Mouse (Mus musculus): Measurements from ENCODE around the gene Ocel1. TPM values are rescaled to one million over a fixed set of nuclear protein-coding genes. Genes with fewer than 3 reads are reported as not detected.

Ocel1 gene
- total and polyA plus RNA-seq, 3 experiments: 4.8 to 7.4 (median 7.1) TPM

GRCm38 (mm10) chr8:71379512-71380075, 8.5 kb downstream of the Ocel1 start:
- Histone ChIP-seq H3K36me3 (replicated peaks in 1 of 2; ENCODE audit: control insufficient read depth in 1 of 2, insufficient read depth in 1 of 2, low read length in 1 of 2) (peaks cover 17 to 40% of the 10 kb centered on the region in 2 experiments), H3K9me3 (replicated peaks; ENCODE audit: low read length) (peaks cover 9% of the 10 kb centered on the region), H3K9ac (ENCODE audit: insufficient read depth, low read depth) (no peak overlapping the region), H3K27ac (ENCODE audit: insufficient read depth, low read depth) (no peak overlapping the region), H3K27me3 (replicated peaks) (no peaks in the 10 kb centered on the region), H3K4me1 (ENCODE audit: control insufficient read depth in 1 of 2, insufficient read depth in 2 of 2) (peaks cover 15 to 52% of the 10 kb centered on the region in 2 experiments), H3K4me3 (replicated peaks in 1 of 3; ENCODE audit: low read depth in 2 of 3, low read length in 2 of 3, poor library complexity in 1 of 3) (peak overlapping the region in 1 of 3 experiments; percentile 3), H3K4me2 (ENCODE audit: insufficient read depth, low read depth, poor library complexity, severe bottlenecking) (peak overlapping the region; percentile 54; the same call in 1 of the 2 replicates), H3K79me2 (replicated peaks; ENCODE audit: control insufficient read depth, extremely low read depth, insufficient read depth, poor library complexity, severe bottlenecking) (no peaks in the 10 kb centered on the region)
- no peak for DNase-seq (ENCODE audit: extremely low read depth)
- dilution Hi-C loops (cut with MboI; ENCODE audit: extremely low pct_ligation_motif_present, extremely low pct_unique_long_range_greater_than_20kb, low sequenced_read_pairs) (no loop called here), in situ Hi-C loops (cut with MboI; ENCODE audit: low pct_ligation_motif_present, low pct_unique_long_range_greater_than_20kb, low sequenced_read_pairs) (no loop called here)
- TF ChIP-seq CTCF (conservative IDR thresholded peaks at IDR 0.05 in 1 of 2, IDR thresholded peaks at IDR 0.05 in 1 of 2; ENCODE audit: low read depth in 2 of 2, low read length in 2 of 2) (no peak), JUN (IDR thresholded peaks at IDR 0.05; ENCODE audit: insufficient read depth, low read depth, low read length) (no peak), JUND (conservative IDR thresholded peaks at IDR 0.05; ENCODE audit: low read depth, low read length) (no peak), SIN3A (IDR thresholded peaks at IDR 0.05; ENCODE audit: low read length) (no peak), CHD1 (IDR thresholded peaks at IDR 0.05; ENCODE audit: low read depth, low read length) (no peak), EP300 (IDR thresholded peaks at IDR 0.05; ENCODE audit: low read length) (no peak), ELF1 (IDR thresholded peaks at IDR 0.05; ENCODE audit: low read depth, low read length) (no peak), MXI1 (IDR thresholded peaks at IDR 0.05; ENCODE audit: low read depth, low read length) (no peak), ETS1 (conservative IDR thresholded peaks at IDR 0.05; ENCODE audit: low read depth, low read length) (no peak), USF2 (conservative IDR thresholded peaks at IDR 0.05; ENCODE audit: low read depth, low read length) (no peak), POLR2AphosphoS2 (IDR thresholded peaks at IDR 0.05; ENCODE audit: low read depth, low read length) (no peak), SMC3 (IDR thresholded peaks at IDR 0.05; ENCODE audit: low read depth, low read length) (no peak), MAFK (IDR thresholded peaks at IDR 0.05; ENCODE audit: insufficient replicate concordance, low read length) (no peak), NRF1 (IDR thresholded peaks at IDR 0.05; ENCODE audit: low read depth, low read length) (no peak), CHD2 (IDR thresholded peaks at IDR 0.05; ENCODE audit: low read length) (no peak), HCFC1 (IDR thresholded peaks at IDR 0.05; ENCODE audit: low read depth, low read length) (no peak), ZMIZ1 (IDR thresholded peaks at IDR 0.05; ENCODE audit: low read depth, low read length) (no peak), PAX5 (IDR thresholded peaks at IDR 0.05; ENCODE audit: low read length) (no peak), UBTF (IDR thresholded peaks at IDR 0.05; ENCODE audit: low read depth, low read length) (no peak), TBP (conservative IDR thresholded peaks at IDR 0.05; ENCODE audit: low read depth, low read length) (no peak)
